ENCODE assay signal across 34 mouse cellular contexts in genomic region chr16:78319711-78320110, GRCm38 (mm10).
"Had no signal": no experiment of that assay in that cellular context is flagged by ENCODE, and none has a peak within 500 bp of the region (broad histone marks: within the 10 kb centered on the region; RNA-seq: fewer than 3 reads in every experiment).

No protein-coding gene starts in this region.

- H3K27me3 ChIP-seq: heart, embryonic 13.5 days; heart, embryonic 15.5 days; hindbrain, embryonic 12.5 days; hindbrain, embryonic 13.5 days; hindbrain, embryonic 15.5 days; intestine, embryonic 15.5 days; kidney, embryonic 15.5 days had no signal

- H3K9me3 ChIP-seq: heart, embryonic 10.5 days; heart, embryonic 13.5 days; heart, embryonic 15.5 days; hindbrain, embryonic 10.5 days; hindbrain, embryonic 12.5 days; hindbrain, embryonic 13.5 days; hindbrain, embryonic 15.5 days; intestine, embryonic 15.5 days; kidney, embryonic 15.5 days had no signal

- ATAC-seq: hindbrain, embryonic 16.5 days; hindbrain, postnatal 0 days; inflammation-experienced regulatory T-cells, adult 6 months; intestine, embryonic 15.5 days; intestine, embryonic 16.5 days; intestine, postnatal 0 days had no signal

- H3K27ac ChIP-seq: heart, embryonic 10.5 days; heart, embryonic 15.5 days; hindbrain, embryonic 10.5 days; hindbrain, embryonic 12.5 days; hindbrain, embryonic 13.5 days; hindbrain, embryonic 14.5 days; hindbrain, embryonic 15.5 days; hindbrain, postnatal 0 days; intestine, embryonic 15.5 days; kidney, embryonic 15.5 days; kidney, postnatal 0 days; layer of hippocampus, adult 2 months had no signal

- DNase-seq: heart, postnatal 10 days; heart, postnatal 14 days; heart, postnatal 4 days; kidney, adult 11 months; kidney, adult 18-20 months; kidney, adult 2 months; kidney, adult 8-10 months; kidney, adult 9 months; kidney, postnatal 10 days; kidney, postnatal 14 days; kidney, postnatal 25 days; kidney, postnatal 36 days; kidney, postnatal 4 days; layer of hippocampus, adult 9-11 months; layer of hippocampus, postnatal 36 days had no signal

- H3K36me3 ChIP-seq: heart, embryonic 15.5 days; hindbrain, embryonic 12.5 days; hindbrain, embryonic 13.5 days; hindbrain, embryonic 15.5 days; intestine, embryonic 15.5 days; kidney, embryonic 15.5 days had no signal

- H3K4me2 ChIP-seq: heart, embryonic 11.5 days; heart, embryonic 13.5 days; heart, embryonic 15.5 days; hindbrain, embryonic 12.5 days; hindbrain, embryonic 13.5 days; hindbrain, embryonic 14.5 days; hindbrain, embryonic 15.5 days; intestine, embryonic 15.5 days; kidney, embryonic 15.5 days had no signal

- H3K4me3 ChIP-seq: heart, embryonic 10.5 days; heart, embryonic 13.5 days; heart, embryonic 15.5 days; hindbrain, embryonic 10.5 days; hindbrain, embryonic 12.5 days; hindbrain, embryonic 13.5 days; hindbrain, embryonic 15.5 days; intestine, embryonic 15.5 days; kidney, embryonic 15.5 days; layer of hippocampus, adult 2 months; left cerebral cortex, adult 2 months had no signal

- H3K9ac ChIP-seq: heart, embryonic 13.5 days; heart, embryonic 15.5 days; hindbrain, embryonic 12.5 days; hindbrain, embryonic 13.5 days; hindbrain, embryonic 14.5 days; hindbrain, embryonic 15.5 days; intestine, embryonic 15.5 days; kidney, embryonic 15.5 days had no signal
